Mouse (Mus musculus): Measurements from ENCODE around the gene Cinp. TPM values are rescaled to one million over a fixed set of nuclear protein-coding genes. Genes with fewer than 3 reads are reported as not detected.

Cinp gene
- polyA plus RNA-seq, 1 experiment = 54.4 TPM

DNA sequence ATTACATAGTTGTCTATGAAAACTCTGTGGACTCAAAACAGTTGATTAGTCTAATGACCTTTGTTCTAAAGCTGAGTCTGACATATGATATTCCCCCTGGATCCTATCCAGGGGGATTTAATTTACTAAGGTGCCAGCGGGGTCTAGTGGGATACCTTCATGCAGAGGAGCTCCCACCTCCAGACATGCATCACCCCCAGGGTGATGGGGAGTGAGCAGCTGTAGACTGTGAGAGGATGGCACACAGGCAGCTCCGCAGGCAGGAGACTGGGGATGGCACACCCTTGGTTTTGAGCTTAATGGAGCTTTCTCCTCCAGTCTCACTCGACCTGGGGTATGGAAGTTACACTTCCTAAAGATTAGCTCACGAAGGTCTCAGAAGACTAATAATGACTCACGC lies 32.6 kb upstream of the Cinp start:
- Histone ChIP-seq H3ac (ENCODE audit: control insufficient read depth, insufficient read length) (no peak overlapping the region), H3K4me2 (ENCODE audit: low read depth) (no peak overlapping the region), H3K27me3 (ENCODE audit: control insufficient read depth, insufficient read depth, insufficient read length) (no peaks in the 10 kb centered on the region), H3K36me3 (ENCODE audit: control insufficient read depth, insufficient read depth) (peaks cover 10% of the 10 kb centered on the region), H3K79me2 (ENCODE audit: control insufficient read depth, insufficient read depth) (no peaks in the 10 kb centered on the region), H3K4me3 (no peak overlapping the region)
- TF ChIP-seq E2F4 (IDR thresholded peaks at IDR 0.05; ENCODE audit: insufficient read depth) (no peak), CEBPB (IDR thresholded peaks at IDR 0.05; ENCODE audit: insufficient read depth, poor library complexity, severe bottlenecking) (no peak), POLR2AphosphoS2 (IDR thresholded peaks at IDR 0.05; ENCODE audit: insufficient read length, low read depth) (no peak), SRF (IDR thresholded peaks at IDR 0.05; ENCODE audit: control insufficient read depth, insufficient read length, low read depth) (no peak), TCF3 (IDR thresholded peaks at IDR 0.05; ENCODE audit: insufficient read length, low read depth) (no peak), MAX (IDR thresholded peaks at IDR 0.05; ENCODE audit: low read depth) (no peak), POLR2A (IDR thresholded peaks at IDR 0.05; ENCODE audit: insufficient read length, low read depth) (no peak), USF1 (IDR thresholded peaks at IDR 0.05; ENCODE audit: low read depth) (no peak), REST (IDR thresholded peaks at IDR 0.05; ENCODE audit: insufficient read depth, insufficient read length) (no peak), TCF12 (IDR thresholded peaks at IDR 0.05; ENCODE audit: insufficient read depth, poor library complexity, severe bottlenecking) (no peak), MYOD1 (IDR thresholded peaks at IDR 0.05; ENCODE audit: control insufficient read depth in 1 of 3, insufficient read length in 2 of 3, low read depth in 2 of 3) (no peak), MYOG (IDR thresholded peaks at IDR 0.05; ENCODE audit: control insufficient read depth in 1 of 3, insufficient read depth in 1 of 3, insufficient read length in 2 of 3, low read depth in 2 of 3) (no peak)

DNA sequence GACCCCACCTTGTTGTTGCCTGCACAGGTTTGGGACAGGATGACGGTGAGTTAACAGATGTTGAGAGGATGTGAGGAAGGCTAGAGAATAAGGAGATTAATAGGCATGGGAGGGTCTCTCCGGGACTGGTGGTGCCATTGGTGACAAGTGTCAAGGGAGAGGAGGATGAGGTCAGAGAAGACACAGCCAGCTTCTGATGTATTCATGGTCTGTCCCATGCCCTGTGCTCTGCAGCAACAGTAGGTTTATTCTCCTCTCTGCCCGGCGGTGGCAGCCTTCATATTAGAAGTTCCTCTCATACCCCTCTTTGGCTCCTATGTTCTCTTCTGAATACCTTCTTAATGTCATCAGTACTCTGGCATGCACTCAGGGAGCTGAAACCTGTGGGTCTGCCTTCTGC lies 31.3 kb upstream of the Cinp start:
- Histone ChIP-seq H3K79me2 (ENCODE audit: control insufficient read depth, insufficient read depth) (no peaks in the 10 kb centered on the region), H3K4me2 (ENCODE audit: low read depth) (no peak overlapping the region), H3K36me3 (ENCODE audit: control insufficient read depth, insufficient read depth) (peaks cover 14% of the 10 kb centered on the region), H3K4me3 (no peak overlapping the region), H3K27me3 (ENCODE audit: control insufficient read depth, insufficient read depth, insufficient read length) (no peaks in the 10 kb centered on the region), H3ac (ENCODE audit: control insufficient read depth, insufficient read length) (no peak overlapping the region)
- TF ChIP-seq E2F4 (IDR thresholded peaks at IDR 0.05; ENCODE audit: insufficient read depth) (no peak), MYOG (IDR thresholded peaks at IDR 0.05; ENCODE audit: control insufficient read depth in 1 of 3, insufficient read depth in 1 of 3, insufficient read length in 2 of 3, low read depth in 2 of 3) (no peak), POLR2A (IDR thresholded peaks at IDR 0.05; ENCODE audit: insufficient read length, low read depth) (no peak), TCF3 (IDR thresholded peaks at IDR 0.05; ENCODE audit: insufficient read length, low read depth) (no peak), MAX (IDR thresholded peaks at IDR 0.05; ENCODE audit: low read depth) (no peak), POLR2AphosphoS2 (IDR thresholded peaks at IDR 0.05; ENCODE audit: insufficient read length, low read depth) (no peak), MYOD1 (IDR thresholded peaks at IDR 0.05; ENCODE audit: control insufficient read depth in 1 of 3, insufficient read length in 2 of 3, low read depth in 2 of 3) (no peak), CEBPB (IDR thresholded peaks at IDR 0.05; ENCODE audit: insufficient read depth, poor library complexity, severe bottlenecking) (no peak), SRF (IDR thresholded peaks at IDR 0.05; ENCODE audit: control insufficient read depth, insufficient read length, low read depth) (no peak), TCF12 (IDR thresholded peaks at IDR 0.05; ENCODE audit: insufficient read depth, poor library complexity, severe bottlenecking) (no peak), USF1 (IDR thresholded peaks at IDR 0.05; ENCODE audit: low read depth) (no peak), REST (IDR thresholded peaks at IDR 0.05; ENCODE audit: insufficient read depth, insufficient read length) (no peak)

DNA sequence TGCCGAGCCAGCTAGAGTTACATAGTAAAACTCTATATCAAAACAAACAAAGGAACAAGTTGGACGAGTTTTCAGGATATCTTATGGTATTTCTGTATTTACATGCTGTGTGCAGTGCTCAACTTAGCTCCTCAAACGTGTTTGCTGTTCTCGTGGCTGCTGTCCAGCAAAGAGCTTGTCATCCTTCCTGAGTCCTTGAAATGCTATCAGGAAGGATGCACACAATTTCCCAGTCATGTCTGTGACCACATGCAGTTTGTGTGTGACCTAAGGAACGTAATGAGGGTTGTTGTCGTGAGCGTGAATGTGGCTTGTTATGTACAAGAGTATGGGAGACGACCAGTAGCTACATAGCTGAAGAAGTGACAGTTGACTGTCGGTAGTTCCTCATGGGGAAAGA lies 26.8 kb upstream of the Cinp start:
- Histone ChIP-seq H3K4me3 (no peak overlapping the region), H3K27me3 (ENCODE audit: control insufficient read depth, insufficient read depth, insufficient read length) (no peaks in the 10 kb centered on the region), H3K79me2 (ENCODE audit: control insufficient read depth, insufficient read depth) (no peaks in the 10 kb centered on the region), H3K4me2 (ENCODE audit: low read depth) (no peak overlapping the region), H3K36me3 (ENCODE audit: control insufficient read depth, insufficient read depth) (peaks cover 22% of the 10 kb centered on the region), H3ac (ENCODE audit: control insufficient read depth, insufficient read length) (no peak overlapping the region)
- TF ChIP-seq SRF (IDR thresholded peaks at IDR 0.05; ENCODE audit: control insufficient read depth, insufficient read length, low read depth) = no peak
- no peak for TF ChIP-seq CEBPB (IDR thresholded peaks at IDR 0.05; ENCODE audit: insufficient read depth, poor library complexity, severe bottlenecking)
- no peak for TF ChIP-seq MYOD1 (IDR thresholded peaks at IDR 0.05; ENCODE audit: control insufficient read depth in 1 of 3, insufficient read length in 2 of 3, low read depth in 2 of 3)
- no peak for TF ChIP-seq POLR2A (IDR thresholded peaks at IDR 0.05; ENCODE audit: insufficient read length, low read depth)
- TF ChIP-seq TCF3 (IDR thresholded peaks at IDR 0.05; ENCODE audit: insufficient read length, low read depth) = no peak

DNA sequence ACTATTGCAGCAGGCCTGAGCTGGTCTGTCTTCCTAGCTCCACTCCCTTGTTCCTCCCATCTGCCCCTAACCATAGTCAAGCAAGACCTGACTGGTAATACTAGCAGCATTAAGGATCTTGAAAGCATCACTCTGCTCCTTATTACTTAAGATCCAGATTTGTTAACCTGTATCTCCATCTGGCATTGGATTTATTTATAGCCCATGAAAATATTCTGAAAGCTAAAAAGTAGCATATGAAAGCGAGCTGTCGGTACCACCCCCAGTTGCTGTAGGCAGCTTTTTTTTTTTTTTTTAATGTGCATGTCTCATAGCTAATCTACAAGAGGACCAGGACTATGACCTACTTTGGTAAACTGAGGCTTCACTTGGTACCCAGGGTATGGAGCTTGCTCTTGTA lies 21.0 kb upstream of the Cinp start:
- Histone ChIP-seq H3K4me2 (ENCODE audit: low read depth) (no peak overlapping the region), H3K27me3 (ENCODE audit: control insufficient read depth, insufficient read depth, insufficient read length) (no peaks in the 10 kb centered on the region), H3K79me2 (ENCODE audit: control insufficient read depth, insufficient read depth) (no peaks in the 10 kb centered on the region), H3K4me3 (no peak overlapping the region), H3ac (ENCODE audit: control insufficient read depth, insufficient read length) (no peak overlapping the region), H3K36me3 (ENCODE audit: control insufficient read depth, insufficient read depth) (peaks cover 11% of the 10 kb centered on the region)
- TF ChIP-seq POLR2A (IDR thresholded peaks at IDR 0.05; ENCODE audit: insufficient read length, low read depth) (no peak), MYOD1 (IDR thresholded peaks at IDR 0.05; ENCODE audit: control insufficient read depth in 1 of 3, insufficient read length in 2 of 3, low read depth in 2 of 3) (no peak), TCF3 (IDR thresholded peaks at IDR 0.05; ENCODE audit: insufficient read length, low read depth) (no peak), SRF (IDR thresholded peaks at IDR 0.05; ENCODE audit: control insufficient read depth, insufficient read length, low read depth) (no peak), REST (IDR thresholded peaks at IDR 0.05; ENCODE audit: insufficient read depth, insufficient read length) (no peak), MYOG (IDR thresholded peaks at IDR 0.05; ENCODE audit: control insufficient read depth in 1 of 3, insufficient read depth in 1 of 3, insufficient read length in 2 of 3, low read depth in 2 of 3) (no peak), E2F4 (IDR thresholded peaks at IDR 0.05; ENCODE audit: insufficient read depth) (no peak), TCF12 (IDR thresholded peaks at IDR 0.05; ENCODE audit: insufficient read depth, poor library complexity, severe bottlenecking) (no peak), MAX (IDR thresholded peaks at IDR 0.05; ENCODE audit: low read depth) (no peak), USF1 (IDR thresholded peaks at IDR 0.05; ENCODE audit: low read depth) (no peak), POLR2AphosphoS2 (IDR thresholded peaks at IDR 0.05; ENCODE audit: insufficient read length, low read depth) (no peak), CEBPB (IDR thresholded peaks at IDR 0.05; ENCODE audit: insufficient read depth, poor library complexity, severe bottlenecking) (no peak)

DNA sequence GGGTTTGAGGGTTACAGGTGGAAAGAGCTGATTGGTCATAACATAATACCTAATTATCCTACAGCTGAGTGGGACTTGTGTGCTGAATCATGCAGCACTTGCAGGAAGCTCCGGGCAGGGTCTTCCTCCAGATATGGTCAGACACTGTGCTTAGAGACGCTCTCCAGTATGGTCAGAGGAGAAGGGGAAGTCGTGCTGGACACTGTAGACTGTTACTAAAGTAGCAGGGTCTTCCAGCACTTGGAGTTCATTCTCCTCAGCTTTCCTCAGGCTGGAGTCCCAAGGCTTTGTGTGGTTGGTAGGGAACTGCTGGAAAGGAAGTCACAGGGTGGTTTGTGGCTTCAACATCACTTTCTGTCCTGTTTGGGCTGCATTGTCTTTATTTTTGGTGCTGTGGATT lies 18.9 kb upstream of the Cinp start:
- Histone ChIP-seq H3K79me2 (ENCODE audit: control insufficient read depth, insufficient read depth) (no peaks in the 10 kb centered on the region), H3ac (ENCODE audit: control insufficient read depth, insufficient read length) (no peak overlapping the region), H3K4me2 (ENCODE audit: low read depth) (no peak overlapping the region), H3K27me3 (ENCODE audit: control insufficient read depth, insufficient read depth, insufficient read length) (no peaks in the 10 kb centered on the region), H3K36me3 (ENCODE audit: control insufficient read depth, insufficient read depth) (peaks cover 8% of the 10 kb centered on the region), H3K4me3 (no peak overlapping the region)
- TF ChIP-seq POLR2AphosphoS2 (IDR thresholded peaks at IDR 0.05; ENCODE audit: insufficient read length, low read depth) (no peak), E2F4 (IDR thresholded peaks at IDR 0.05; ENCODE audit: insufficient read depth) (no peak), SRF (IDR thresholded peaks at IDR 0.05; ENCODE audit: control insufficient read depth, insufficient read length, low read depth) (no peak), TCF3 (IDR thresholded peaks at IDR 0.05; ENCODE audit: insufficient read length, low read depth) (no peak), MYOG (IDR thresholded peaks at IDR 0.05; ENCODE audit: control insufficient read depth in 1 of 3, insufficient read depth in 1 of 3, insufficient read length in 2 of 3, low read depth in 2 of 3) (no peak), MAX (IDR thresholded peaks at IDR 0.05; ENCODE audit: low read depth) (no peak), CEBPB (IDR thresholded peaks at IDR 0.05; ENCODE audit: insufficient read depth, poor library complexity, severe bottlenecking) (no peak), USF1 (IDR thresholded peaks at IDR 0.05; ENCODE audit: low read depth) (no peak), TCF12 (IDR thresholded peaks at IDR 0.05; ENCODE audit: insufficient read depth, poor library complexity, severe bottlenecking) (no peak), MYOD1 (IDR thresholded peaks at IDR 0.05; ENCODE audit: control insufficient read depth in 1 of 3, insufficient read length in 2 of 3, low read depth in 2 of 3) (no peak), REST (IDR thresholded peaks at IDR 0.05; ENCODE audit: insufficient read depth, insufficient read length) (no peak), POLR2A (IDR thresholded peaks at IDR 0.05; ENCODE audit: insufficient read length, low read depth) (no peak)

Measured in myocyte (in vitro differentiated cells).